Mouse (Mus musculus) 3T3-L1 (cell line): ENCODE results near the gene Dtnb.
A peak's percentile ranks its signal among the peaks of the same experiment; 100 is the strongest.

ENCODE experiments used
- DNase-seq: peaks from one replicate; pipeline ENCODE4 v3.0.0-alpha.2; 2015; ENCODE audit warnings: low read depth, low spot score

Gene Dtnb

DNA sequence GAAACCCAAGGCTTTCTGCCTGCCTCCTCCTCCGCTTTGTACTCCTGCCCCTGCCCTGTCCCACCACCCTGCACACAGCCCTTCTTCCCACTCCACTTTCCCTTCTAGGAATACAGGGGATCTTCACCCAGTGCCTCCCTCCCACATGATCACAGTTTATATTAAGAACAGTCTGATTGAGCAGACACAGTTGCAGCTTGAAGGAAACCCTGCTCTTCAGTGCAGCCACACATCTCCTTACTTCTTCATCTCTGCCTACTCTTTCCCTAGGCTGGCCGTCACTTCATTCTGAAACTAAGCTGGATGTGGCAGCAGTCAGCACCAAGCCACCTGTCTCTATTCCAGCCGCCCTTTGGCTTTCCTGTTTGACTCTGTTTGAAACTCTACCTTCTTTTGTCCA is 201.5 kb downstream of the Dtnb start:
- no peak for DNase-seq

- DNase-seq = no peak
These were observed 203.8 kb downstream of the Dtnb start for GRCm38 (mm10) chr12:3776015-3776414.

GRCm38 (mm10) chr12:3777682-3778081 is 205.5 kb downstream of the Dtnb start:
- DNase-seq = no peak

GRCm38 (mm10) chr12:3778286-3778685 is 206.1 kb downstream of the Dtnb start:
- no peak for DNase-seq

- DNase-seq = no peak
These were observed 207.5 kb downstream of the Dtnb start for GRCm38 (mm10) chr12:3779639-3780038.

GRCm38 (mm10) chr12:3780405-3780891 is 208.3 kb downstream of the Dtnb start:
- peak; percentile 69 for DNase-seq

DNA sequence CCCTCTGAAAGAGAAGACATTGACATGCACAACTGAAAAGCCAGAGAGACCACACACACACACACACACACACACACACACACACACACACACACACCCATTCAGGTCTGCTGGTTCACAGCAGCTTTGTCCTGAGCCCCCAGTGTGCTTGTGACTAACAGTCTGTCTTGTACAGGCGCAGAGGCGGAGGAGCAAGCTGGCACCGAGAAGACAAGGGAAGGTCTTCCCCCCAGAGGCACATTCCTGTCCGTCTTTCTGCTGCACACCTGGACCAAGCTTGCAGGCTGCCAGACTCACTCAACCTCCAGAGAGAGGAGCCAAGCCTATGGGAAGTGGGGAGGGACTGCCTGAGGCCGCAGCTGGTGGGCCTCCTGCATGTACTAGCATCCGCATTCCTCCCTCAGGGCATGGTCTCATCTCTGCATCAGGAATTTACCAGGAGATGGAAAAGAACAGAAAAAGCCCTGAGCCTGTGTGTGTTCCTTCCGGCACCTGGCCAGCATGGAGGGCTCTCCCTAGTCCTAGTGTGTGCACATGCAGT is 208.8 kb downstream of the Dtnb start:
- peak; percentile 76 for DNase-seq

DNA sequence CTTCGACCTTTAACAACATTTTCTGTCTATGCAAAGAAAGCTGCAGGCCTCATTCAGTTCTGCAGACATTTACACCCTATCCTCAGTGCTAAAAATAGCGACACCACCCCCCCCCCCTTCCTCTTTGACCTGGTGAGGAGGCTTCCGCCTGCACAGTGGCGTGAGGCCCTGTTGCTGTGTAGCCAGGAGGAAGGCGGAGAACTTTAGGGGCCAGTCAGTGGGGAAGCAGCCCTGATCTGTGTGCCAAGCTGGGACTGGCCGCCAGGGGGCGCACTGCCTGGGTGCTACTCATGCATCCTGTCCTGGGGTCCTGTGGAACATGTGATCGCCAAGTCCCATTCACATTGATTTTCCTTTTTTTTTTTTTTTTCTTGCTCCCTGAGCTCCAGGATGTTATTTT is 209.3 kb downstream of the Dtnb start:
- DNase-seq = peak; percentile 83

DNA sequence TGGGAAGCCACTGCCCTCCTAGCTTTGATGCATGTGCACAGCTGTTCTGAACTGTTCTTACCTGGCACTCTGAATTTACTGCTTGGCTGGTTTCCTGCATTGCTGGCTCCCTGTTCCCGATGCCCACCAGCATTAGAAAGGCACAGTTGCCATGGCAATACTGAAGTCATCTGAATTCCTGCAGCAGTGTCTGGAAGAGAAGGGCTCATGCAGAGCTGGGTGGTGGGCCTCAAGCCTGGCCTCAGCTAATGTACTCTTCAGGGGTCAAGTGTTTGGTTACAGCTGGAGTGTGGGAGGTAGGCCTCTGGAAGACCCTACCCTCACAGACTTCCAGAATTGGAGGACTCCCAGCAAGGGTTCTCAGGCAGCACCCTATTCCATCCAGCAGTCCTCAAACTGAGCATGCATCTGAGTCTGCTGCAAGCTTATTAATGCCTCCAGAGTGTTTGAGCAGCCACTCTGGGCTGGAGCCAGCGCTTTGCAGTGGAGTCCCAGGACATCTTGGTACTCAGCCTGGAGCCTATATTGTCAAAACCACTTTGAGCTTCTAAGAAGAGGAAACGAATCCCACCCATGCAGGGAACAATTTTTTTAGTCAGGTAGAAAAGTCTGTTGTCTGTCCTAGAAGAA is 211.1 kb downstream of the Dtnb start:
- DNase-seq = no peak

- DNase-seq = no peak
These were observed 212.1 kb downstream of the Dtnb start for GRCm38 (mm10) chr12:3784258-3784657.

DNA sequence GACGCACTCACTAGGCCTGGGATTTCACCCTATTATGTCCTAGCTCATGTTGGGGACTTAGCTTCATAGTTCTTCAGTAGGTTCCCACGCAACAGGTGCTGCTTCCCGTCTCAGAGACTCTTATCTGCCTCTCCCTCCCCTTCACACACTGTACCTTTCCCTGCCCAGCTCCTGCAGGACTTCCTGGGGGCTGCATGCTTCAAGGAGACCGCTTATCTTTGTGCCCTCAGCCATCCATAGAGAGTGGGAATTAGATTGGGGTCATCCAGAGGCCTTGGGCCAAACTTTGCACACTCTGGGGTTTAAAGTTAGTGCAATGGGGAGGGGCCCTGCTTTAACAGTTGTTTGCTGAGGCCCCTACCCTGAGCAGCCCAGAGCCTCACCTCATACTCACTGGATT is 212.5 kb downstream of the Dtnb start:
- DNase-seq = no peak

DNA sequence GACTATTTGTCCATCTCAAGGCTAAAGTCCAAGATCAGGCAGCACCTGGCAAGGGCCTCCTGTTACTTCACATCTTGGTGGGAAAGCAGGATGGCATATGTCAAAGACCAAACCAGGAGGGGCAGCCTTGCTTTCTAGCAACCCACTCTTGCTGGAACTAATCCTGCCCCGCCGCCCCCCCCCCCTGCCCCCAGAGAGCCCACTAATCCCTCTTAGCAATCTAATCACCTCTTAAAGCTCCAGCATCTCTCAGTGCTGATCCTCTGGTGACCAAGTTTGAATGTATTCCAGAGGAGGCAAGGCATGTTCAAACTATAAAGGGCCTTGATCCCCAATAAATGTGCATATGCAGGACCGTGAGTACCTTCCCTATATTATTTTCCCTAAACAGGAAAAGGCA is 214.9 kb downstream of the Dtnb start:
- no peak for DNase-seq

GRCm38 (mm10) chr12:3787541-3787940 is 215.4 kb downstream of the Dtnb start:
- peak; percentile 37 for DNase-seq

- peak; percentile 71 for DNase-seq
These were observed 216.4 kb downstream of the Dtnb start for GRCm38 (mm10) chr12:3788421-3789051.

DNA sequence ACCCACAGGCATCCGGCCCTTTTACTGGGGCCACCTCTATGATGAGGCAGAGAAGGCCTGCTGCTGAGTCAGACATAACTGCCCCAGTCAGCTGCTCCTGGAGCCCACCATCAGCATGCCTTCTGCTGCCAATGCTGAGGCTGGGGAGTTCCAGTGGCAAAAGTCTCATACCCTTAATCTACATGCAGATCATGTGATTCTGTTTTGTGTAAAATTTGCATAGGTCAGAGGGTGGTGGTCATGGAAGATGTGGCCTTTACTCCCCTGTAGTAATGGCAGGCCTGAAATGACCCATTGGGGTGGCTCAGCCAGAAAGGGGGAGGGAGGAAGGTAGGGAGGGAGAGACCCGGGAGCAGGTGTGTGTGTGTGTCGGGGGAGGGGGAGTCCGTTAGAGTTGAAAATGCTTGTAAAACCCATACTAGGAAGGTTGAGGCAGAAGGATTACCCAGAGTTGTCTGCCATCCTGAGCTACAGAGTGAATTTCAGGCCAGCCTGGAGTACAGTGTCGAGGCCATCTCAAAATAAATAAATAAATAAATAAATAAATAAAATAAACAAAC is 217.5 kb downstream of the Dtnb start:
- DNase-seq = no peak

DNA sequence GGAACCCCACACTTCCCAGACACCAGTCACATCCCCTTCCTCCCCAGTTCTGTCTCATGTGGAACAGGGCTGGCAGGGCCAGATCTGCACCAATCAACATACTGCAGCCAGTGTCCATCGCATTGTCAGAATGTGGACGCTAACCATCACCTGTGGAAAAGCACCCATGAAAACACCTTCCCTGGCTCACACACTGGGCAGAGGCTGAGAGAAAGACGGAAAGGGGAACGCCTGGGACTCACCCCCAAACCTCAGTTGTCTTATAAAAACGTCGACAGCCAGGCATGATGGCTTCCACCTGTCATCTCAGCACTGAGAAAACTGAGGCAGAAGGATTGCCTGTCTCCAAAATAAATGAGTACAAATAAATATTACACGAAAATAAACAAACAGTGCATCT is 219.1 kb downstream of the Dtnb start:
- DNase-seq = no peak

DNA sequence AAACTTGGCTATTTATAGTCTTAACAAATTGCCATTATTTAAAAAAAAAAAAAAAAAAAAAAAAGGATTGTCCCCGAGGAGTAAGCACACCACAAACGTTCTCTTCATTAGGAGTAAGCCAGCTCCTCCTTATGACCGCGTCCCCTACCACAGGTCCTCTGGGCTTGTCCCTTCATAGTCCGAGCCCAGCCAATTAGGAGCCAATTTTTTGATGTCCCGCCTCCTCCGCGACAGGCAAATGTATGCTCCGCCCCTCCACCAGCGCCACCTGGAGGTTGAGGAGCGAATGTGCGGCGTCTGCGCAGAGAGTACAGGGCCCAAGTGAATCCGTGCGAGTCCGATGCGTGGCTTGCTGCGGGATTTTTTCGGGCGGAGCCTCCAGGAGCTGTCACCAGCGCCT is 219.6 kb downstream of the Dtnb start:
- peak; percentile 91 for DNase-seq

DNA sequence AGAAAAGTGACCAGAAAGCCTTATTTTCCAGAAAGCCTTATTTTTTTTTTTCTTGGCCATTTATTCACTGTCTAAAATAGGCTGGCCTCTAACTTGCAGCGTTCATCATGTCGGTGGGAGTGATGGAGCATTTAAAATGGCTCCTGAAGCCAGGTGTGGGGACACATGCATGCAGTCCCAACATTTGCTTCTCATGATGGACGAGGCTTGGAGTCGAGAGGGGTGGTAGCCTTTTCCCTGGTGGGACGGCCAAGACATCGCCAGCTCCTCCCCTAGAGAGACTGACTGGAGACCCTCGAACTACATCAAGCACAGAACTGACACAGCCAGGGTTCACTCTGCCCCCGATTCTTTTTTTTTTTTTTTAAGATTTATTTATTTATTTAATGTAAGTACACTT is 220.1 kb downstream of the Dtnb start:
- no peak for DNase-seq

DNA sequence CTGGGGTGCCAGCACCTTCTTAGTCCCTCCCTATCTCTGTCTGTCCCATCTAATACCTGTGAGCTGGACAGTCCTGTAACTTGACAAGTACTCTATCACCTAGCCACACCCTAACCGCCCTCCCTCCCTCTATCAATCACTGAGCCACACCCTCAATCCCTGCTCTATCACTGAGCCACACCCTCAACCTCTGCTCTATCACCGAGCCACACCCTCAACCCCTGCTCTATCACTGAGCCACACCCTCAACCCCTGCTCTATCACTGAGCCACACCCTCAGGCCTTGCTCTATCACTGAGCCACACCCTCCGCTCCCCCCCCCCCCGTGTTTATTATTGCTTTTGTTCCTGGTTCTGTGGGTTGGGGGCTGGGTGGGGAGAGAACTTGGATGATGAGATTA is 223.4 kb downstream of the Dtnb start:
- no peak for DNase-seq

DNA sequence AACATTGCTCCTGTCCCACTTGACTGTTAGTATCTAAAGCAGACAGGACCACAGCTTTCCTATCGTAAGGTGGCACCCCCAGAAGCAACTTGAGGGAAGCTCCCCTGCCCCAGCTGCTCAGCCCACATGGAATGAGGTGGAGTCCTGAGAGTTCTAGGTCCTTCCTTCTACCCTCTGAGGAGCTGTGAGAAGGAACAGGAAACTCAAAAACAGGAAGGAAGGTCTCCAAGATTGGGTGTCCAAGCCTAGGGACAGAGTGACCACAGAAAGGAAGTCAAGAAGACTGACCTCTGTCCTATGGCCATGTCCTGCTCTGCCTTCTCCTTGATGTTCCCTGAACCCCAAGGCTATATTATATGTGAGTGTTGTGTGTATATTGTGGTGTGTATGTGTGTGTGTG is 227.4 kb downstream of the Dtnb start:
- no peak for DNase-seq

GRCm38 (mm10) chr12:3805852-3806251 is 233.7 kb downstream of the Dtnb start, which contains the start of gene Dnmt3a:
Gene Dnmt3a (plus strand): TSS chr12:3806007.
- no peak for DNase-seq

DNA sequence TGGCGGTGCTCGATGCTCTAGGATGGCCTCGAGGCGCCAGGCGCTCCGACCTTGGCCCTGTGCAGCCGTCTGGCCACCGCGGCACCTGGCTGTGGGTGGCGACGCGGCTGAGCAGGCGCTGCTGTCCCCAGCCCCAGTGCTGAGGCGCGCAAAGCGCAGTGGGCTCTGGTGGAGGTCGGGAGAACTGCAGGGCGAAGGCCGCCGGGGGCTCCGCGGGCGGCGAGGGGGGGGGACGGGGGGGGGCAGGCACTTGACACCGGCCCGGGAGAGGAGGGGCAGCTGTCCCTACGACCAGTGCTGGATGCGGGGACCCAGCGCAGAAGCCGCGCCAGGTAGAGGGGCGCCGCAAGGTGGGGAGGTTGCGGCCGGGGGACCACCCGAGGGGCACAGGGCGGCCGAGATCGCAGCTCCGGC is 234.1 kb downstream of the Dtnb start:
- DNase-seq = peak; percentile 66
